Mouse (Mus musculus) forebrain, embryonic 12.5 days (tissue): Measurements from ENCODE around the gene Scn4b. TPM values are rescaled to one million over a fixed set of nuclear protein-coding genes. Genes with fewer than 3 reads are reported as not detected.

Source experiments
- ATAC-seq: fragments of 200-750 bp; cut with Nextera tagmentation; 2 replicates; pipeline ENCODE4 v1.8.0; 2017; ENCODE audit warnings: moderate TSS enrichment; ENCODE audit not compliant: low FRiP score
- H3K27ac ChIP-seq: fragments of 300-500 bp; sonication (generic); 2 replicates; pipeline ENCODE4 v1.5.1; 2016; ENCODE audit warnings: mild to moderate bottlenecking
- H3K27me3 ChIP-seq: fragments of 300-500 bp; sonication (generic); 2 replicates; pipeline ENCODE4 v1.6.1; 2016; ENCODE audit warnings: mild to moderate bottlenecking
- H3K36me3 ChIP-seq: fragments of 300-500 bp; sonication (generic); replicated peaks from 2 replicates; pipeline ENCODE4 v1.6.1; 2016; ENCODE audit warnings: mild to moderate bottlenecking
- H3K4me1 ChIP-seq: fragments of 300-500 bp; sonication (generic); 2 replicates; pipeline ENCODE4 v1.6.1; 2016
- H3K4me2 ChIP-seq: fragments of 300-500 bp; sonication (generic); 2 replicates; pipeline ENCODE4 v1.6.1; 2016; ENCODE audit warnings: mild to moderate bottlenecking, moderate library complexity
- H3K4me3 ChIP-seq: fragments of 300-500 bp; sonication (generic); replicated peaks from 2 replicates; pipeline ENCODE4 v1.5.1; 2016; ENCODE audit warnings: mild to moderate bottlenecking
- H3K9ac ChIP-seq: fragments of 300-500 bp; sonication (generic); 2 replicates; pipeline ENCODE4 v1.6.1; 2016; ENCODE audit warnings: mild to moderate bottlenecking
- H3K9me3 ChIP-seq: fragments of 300-500 bp; sonication (generic); 2 replicates; pipeline ENCODE4 v1.6.1; 2016
- WGBS: fragments of 180-500 bp; shearing (Covaris S2); methylation state at CpG from one replicate; pipeline ENCODE4 v1.1.7; 2016; 5-methylcytosine and 5-hydroxymethylcytosine counted together
- polyA plus RNA-seq: library from polyadenylated mRNA; unstranded; fragments of >200 nt; fragmentation: Nextera tagmentation; extraction: Ambion mirVana; gene quantifications from 2 replicates; pipeline ENCODE4 v1.2.1, GENCODE M21; 2016

Gene Scn4b
- polyA plus RNA-seq, 1 experiment from 2014 or later: 0.23 TPM

DNA sequence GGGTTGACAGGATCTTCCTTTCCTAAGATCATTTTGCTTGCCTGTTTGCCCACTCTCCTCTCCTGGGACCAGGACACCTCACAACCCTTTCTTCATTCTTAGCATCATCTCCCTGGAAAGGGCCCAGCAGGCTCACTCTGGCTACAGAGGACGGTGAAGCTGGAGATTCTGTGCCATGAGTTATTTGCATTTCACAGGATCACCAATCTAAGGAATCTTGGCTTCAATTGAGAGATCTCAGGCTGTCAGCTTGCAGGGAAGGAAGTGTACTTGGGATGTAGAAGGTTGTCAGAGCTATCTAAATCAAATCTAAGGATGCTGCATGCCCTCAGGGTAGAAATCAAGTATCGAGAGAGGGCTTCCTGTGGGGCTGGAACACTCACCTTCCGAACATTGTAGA lies 35.3 kb downstream of the Scn4b start:
- Histone ChIP-seq H3K27ac (no peak overlapping the region), H3K9ac (no peak overlapping the region), H3K27me3 (no peaks in the 10 kb centered on the region), H3K9me3 (0 out of 2 replicates have a peak, but pooled peaks cover 3% of the 10 kb centered on the region), H3K36me3 (no peaks in the 10 kb centered on the region), H3K4me2 (no peak overlapping the region), H3K4me3 (no peak overlapping the region), H3K4me1 (no peaks in the 10 kb centered on the region)
- ATAC-seq: no peak
- WGBS: 68% methylated on average over 3 of the region's 3 CpGs

DNA sequence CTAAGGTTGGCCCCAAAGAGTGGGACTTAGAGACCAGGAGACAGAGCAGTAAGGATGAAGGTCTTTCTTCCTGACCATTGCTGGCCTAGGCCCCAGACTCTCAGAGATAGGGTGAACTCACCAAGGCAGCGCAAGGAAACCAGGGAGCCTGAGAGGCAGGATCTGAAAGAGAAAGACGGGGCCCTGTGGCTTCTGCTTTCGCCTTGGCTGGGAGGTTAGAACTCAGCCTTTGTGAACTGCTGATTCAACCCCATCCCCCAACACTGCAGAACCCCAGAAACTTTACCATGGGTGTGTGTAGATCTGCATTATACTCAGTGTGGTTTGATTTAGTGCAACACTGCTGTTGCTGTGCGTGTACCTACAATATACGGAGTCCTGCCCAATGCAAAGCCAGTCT lies 41.1 kb downstream of the Scn4b start:
- Histone ChIP-seq H3K4me3 (no peak overlapping the region), H3K4me2 (no peak overlapping the region), H3K9ac (no peak overlapping the region), H3K27ac (no peak overlapping the region), H3K36me3 (no peaks in the 10 kb centered on the region), H3K27me3 (0 out of 2 replicates have a peak, but pooled peaks cover 4% of the 10 kb centered on the region), H3K9me3 (no peaks in the 10 kb centered on the region), H3K4me1 (no peaks in the 10 kb centered on the region)
- ATAC-seq: no peak
- 75% methylated on average over 5 of the region's 5 CpGs for WGBS

DNA sequence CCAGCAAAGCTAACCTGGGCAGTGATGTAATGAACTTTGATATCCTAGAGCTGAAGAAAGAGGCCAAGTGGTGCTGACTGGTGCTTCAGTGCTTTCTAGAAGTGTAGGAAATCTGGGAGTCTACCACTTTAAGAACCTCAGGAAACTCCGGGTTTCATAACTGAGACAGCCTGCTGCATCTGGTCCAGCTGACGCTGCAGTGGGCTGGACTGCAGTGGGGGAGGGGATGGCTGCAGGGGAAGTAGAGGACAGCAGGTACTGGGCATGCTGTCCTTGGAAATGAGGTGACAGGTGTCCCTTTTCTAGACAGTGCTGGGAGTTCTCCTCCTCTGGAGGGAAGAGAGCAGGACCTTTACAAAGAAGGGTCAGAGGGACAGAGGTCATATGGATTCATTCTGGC lies 43.6 kb downstream of the Scn4b start, which contains the start of gene BC049352:
TSS of gene BC049352 (plus strand) at position 238 of the 400 bp plus-strand sequence.
- no peaks in the 10 kb centered on the region for H3K4me1 ChIP-seq
- H3K4me3 ChIP-seq: no peak within 1 kb of the TSS
- H3K27ac ChIP-seq: no peak within 1 kb of the TSS
- no peak within 1 kb of the TSS for H3K9ac ChIP-seq
- no peak within 1 kb of the TSS for H3K4me2 ChIP-seq
- no peaks in the 10 kb centered on the region for H3K36me3 ChIP-seq
- no peaks in the 10 kb centered on the region for H3K9me3 ChIP-seq
- WGBS: 40% methylated on average over 2 of the region's 2 CpGs
- 0 out of 2 replicates have a peak, but pooled peaks cover 4% of the 10 kb centered on the region for H3K27me3 ChIP-seq
- ATAC-seq: no peak

DNA sequence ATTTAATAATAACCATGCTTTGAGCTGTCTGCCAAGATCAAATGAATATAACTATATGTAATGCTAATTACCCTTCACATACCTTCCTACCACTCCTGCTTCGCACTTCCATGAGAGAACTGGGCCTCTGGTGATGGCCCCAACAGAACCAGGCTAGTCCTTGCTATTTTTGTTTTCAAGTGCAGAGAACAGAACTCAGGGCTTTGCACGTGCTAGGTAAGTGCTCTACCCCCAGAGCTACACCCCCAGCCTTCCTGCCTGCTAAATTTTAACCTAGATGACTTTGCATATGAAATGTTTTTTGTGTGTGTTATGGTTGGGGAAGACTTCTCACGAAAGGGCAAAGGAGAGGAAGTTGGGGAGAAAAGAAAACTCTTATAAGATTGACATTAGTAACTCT lies 44.3 kb downstream of the Scn4b start:
- Histone ChIP-seq H3K27me3 (0 out of 2 replicates have a peak, but pooled peaks cover 4% of the 10 kb centered on the region), H3K9me3 (no peaks in the 10 kb centered on the region), H3K4me1 (no peaks in the 10 kb centered on the region), H3K4me2 (no peak overlapping the region), H3K9ac (no peak overlapping the region), H3K27ac (no peak overlapping the region), H3K36me3 (no peaks in the 10 kb centered on the region), H3K4me3 (no peak overlapping the region)
- no peak for ATAC-seq
- 56% methylated on average over 3 of the region's 3 CpGs for WGBS

DNA sequence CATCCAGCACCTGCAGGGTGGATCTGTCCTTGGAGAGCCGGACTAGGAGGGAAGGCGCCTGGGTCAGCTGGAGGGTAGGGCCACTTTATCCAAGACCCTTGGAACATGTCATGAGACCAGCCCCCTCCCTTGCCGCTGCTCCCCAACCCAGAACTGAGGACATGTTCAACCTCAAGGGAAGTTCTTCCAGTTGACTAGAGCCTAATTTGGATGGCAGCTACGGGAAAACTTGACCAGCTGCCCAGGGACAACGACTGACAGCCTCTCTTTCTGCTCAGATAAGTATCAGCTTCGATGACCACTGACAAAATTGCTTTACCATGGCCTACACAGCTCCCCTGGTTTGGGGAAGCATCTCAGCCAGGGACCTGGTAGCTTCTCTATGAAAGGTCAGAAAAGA lies 45.1 kb downstream of the Scn4b start:
- no peaks in the 10 kb centered on the region for H3K9me3 ChIP-seq
- H3K9ac ChIP-seq: no peak overlapping the region
- H3K4me1 ChIP-seq: no peaks in the 10 kb centered on the region
- H3K27me3 ChIP-seq: 0 out of 2 replicates have a peak, but pooled peaks cover 4% of the 10 kb centered on the region
- 91% methylated on average over 6 of the region's 6 CpGs for WGBS
- no peaks in the 10 kb centered on the region for H3K36me3 ChIP-seq
- no peak overlapping the region for H3K4me2 ChIP-seq
- no peak overlapping the region for H3K4me3 ChIP-seq
- no peak for ATAC-seq
- no peak overlapping the region for H3K27ac ChIP-seq

DNA sequence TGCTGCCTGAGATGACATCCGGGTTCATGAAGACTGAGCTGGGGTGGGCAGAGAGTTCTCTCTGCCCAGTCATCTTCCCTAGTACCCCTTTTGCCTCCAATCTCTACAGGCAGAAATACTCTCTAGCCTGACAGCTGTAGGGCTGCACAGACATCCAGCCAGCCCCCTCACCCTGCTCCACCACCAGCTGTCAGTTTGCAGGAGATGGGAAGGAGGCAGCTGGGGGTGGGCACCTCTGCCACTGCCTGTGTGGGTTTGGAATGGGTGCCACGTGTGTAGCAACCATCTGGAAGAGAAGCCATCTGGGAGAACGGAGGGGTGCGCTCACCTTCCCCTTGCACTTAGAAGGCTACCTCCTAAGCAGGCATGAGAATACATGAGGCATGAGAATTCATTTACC lies 47.1 kb downstream of the Scn4b start:
- H3K9ac ChIP-seq: no peak overlapping the region
- ATAC-seq: no peak
- no peaks in the 10 kb centered on the region for H3K9me3 ChIP-seq
- WGBS: 84% methylated on average over 4 of the region's 4 CpGs
- H3K27ac ChIP-seq: no peak overlapping the region
- H3K27me3 ChIP-seq: 0 out of 2 replicates have a peak, but pooled peaks cover 4% of the 10 kb centered on the region
- H3K36me3 ChIP-seq: no peaks in the 10 kb centered on the region
- H3K4me1 ChIP-seq: no peaks in the 10 kb centered on the region
- H3K4me2 ChIP-seq: no peak overlapping the region
- H3K4me3 ChIP-seq: no peak overlapping the region

DNA sequence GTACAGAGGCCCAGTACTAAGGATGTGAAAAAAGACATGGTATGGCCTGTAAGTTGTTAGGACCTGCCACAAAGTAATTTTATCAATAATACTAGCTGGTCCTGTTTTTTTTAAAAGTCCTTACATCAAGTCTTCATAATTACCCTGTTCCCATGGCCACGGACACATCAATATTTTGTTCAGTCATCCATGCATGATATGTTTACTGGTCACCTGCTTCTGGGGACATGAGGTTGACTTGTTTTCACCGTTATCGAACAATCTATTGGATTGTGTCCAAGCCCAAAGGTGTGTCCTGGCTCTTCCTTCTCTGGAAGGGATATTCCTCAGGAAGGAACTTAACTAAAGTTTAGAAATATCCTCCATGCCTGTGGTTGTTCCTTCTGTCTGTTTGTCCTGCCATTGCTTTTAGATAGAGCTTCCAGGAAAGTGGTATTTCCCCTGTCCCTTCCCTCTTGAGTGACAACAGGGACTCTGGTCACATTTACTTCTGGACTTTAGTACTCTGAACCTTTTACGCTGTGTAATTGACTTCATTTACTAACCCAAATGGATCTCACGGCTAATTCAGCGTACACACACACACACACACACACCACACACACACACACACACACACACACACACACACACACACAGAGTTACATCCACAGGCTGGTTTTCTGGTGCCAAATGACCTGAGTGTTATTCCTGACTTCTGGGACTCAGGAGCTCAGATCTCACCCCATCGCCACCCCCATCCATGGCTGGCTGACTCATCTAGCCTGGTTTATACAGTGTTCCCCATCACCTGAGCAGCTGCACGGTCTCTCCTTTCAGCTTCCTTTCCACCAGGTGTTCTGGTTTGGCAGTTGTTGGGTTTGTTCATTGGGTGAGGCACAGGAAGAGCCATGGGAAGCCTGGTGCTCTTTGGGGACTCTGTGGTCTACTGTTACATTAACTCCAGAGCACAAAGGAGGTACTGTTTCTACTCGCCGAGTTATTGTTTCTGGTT lies 50.7 kb downstream of the Scn4b start:
- H3K27ac ChIP-seq: no peak overlapping the region
- no peaks in the 10 kb centered on the region for H3K36me3 ChIP-seq
- ATAC-seq: no peak
- no peaks in the 10 kb centered on the region for H3K9me3 ChIP-seq
- no peaks in the 10 kb centered on the region for H3K27me3 ChIP-seq
- 87% methylated on average over 10 of the region's 10 CpGs for WGBS
- H3K4me2 ChIP-seq: no peak overlapping the region
- H3K9ac ChIP-seq: no peak overlapping the region
- H3K4me3 ChIP-seq: no peak overlapping the region
- H3K4me1 ChIP-seq: no peaks in the 10 kb centered on the region

DNA sequence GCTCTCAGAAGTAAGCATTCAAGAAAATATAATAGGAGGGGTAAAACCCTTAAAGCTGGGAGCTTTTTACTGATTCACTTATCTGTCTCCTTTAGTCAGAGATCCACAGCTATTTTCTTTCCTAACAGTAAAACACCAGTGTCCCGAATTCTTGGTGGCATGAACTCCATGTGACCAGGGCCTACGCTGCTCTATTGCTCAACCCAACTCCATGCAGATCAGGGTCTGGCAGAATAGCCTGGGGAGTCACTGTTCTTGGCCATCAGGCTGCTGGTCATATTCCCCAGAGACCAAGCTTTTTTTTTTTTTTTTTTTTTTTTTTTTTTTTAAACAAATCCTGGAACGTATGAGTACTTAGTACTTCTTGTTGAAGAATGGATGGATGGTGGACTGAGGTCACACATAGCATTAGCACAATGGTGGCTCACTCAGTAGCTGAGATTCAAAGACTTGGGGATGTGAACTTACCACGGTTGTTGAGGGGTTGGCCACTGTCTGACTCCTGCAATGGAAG lies 51.5 kb downstream of the Scn4b start:
- H3K9me3 ChIP-seq: no peaks in the 10 kb centered on the region
- no peaks in the 10 kb centered on the region for H3K27me3 ChIP-seq
- H3K27ac ChIP-seq: no peak overlapping the region
- no peak for ATAC-seq
- 89% methylated on average over 4 of the region's 4 CpGs for WGBS
- H3K4me3 ChIP-seq: no peak overlapping the region
- H3K36me3 ChIP-seq: no peaks in the 10 kb centered on the region
- no peak overlapping the region for H3K9ac ChIP-seq
- no peaks in the 10 kb centered on the region for H3K4me1 ChIP-seq
- H3K4me2 ChIP-seq: no peak overlapping the region

DNA sequence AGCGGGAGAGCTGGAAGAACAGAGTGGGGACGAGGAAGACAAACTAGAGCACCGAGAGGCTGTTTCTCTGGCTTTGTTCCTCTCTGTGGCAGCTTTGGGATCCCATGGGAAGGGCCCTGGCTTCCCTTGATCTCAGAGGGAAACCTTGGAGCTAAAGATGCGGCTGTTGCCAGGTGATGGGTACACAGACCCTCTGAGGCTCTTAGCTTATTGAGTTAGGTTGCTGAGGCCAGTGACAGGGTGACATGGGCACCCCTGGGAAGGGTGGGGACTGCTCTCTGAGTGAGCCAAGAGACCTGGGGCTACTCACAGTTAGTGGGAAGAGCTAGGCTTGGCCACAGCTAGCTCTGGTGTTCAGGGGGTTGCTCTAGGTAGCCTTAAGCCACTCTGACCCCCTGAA lies 57.3 kb downstream of the Scn4b start:
- Histone ChIP-seq H3K27me3 (0 out of 2 replicates have a peak, but pooled peaks cover 4% of the 10 kb centered on the region), H3K9me3 (no peaks in the 10 kb centered on the region), H3K36me3 (no peaks in the 10 kb centered on the region), H3K4me3 (no peak overlapping the region), H3K4me1 (no peaks in the 10 kb centered on the region), H3K4me2 (no peak overlapping the region), H3K27ac (no peak overlapping the region), H3K9ac (no peak overlapping the region)
- no peak for ATAC-seq
- WGBS: 72% methylated on average over 4 of the region's 4 CpGs

DNA sequence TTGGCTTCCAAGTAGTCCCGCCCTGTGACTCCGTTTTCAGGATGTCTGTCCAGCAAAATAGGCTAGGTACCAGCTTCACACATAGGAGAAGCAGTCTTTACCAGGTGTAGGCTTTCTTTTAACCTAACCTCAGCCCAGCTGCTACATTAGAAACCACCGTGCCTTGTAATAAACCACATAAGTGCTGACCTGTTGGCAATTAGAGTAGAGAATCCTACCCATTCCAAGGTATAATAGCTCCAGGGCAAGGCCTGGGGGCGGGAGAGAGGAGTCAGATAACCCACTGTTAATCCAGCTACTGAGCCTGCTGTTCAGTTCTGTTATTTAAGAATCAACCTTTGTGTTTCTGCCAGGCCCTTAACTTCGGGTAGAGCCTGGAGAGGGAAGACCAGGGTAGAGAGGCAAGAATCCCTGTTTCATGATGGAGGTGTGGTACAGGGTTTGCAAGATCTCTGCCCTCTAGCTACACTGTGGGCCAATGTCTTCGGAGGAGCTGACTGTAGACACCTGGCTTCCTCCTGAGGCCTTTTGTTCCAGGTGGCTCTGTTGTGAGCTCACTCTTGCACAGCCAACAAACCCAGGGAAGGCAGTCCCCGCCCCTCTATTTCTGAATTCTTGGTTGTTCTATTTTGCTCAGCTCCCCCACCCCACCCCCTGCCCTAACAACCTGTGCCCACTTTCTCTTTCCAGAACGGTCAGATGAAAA lies 58.1 kb downstream of the Scn4b start:
- H3K36me3 ChIP-seq: no peaks in the 10 kb centered on the region
- H3K9me3 ChIP-seq: no peaks in the 10 kb centered on the region
- H3K4me1 ChIP-seq: no peaks in the 10 kb centered on the region
- H3K4me3 ChIP-seq: no peak overlapping the region
- H3K9ac ChIP-seq: no peak overlapping the region
- WGBS: 74% methylated on average over 8 of the region's 8 CpGs
- ATAC-seq: no peak
- H3K27me3 ChIP-seq: 0 out of 2 replicates have a peak, but pooled peaks cover 4% of the 10 kb centered on the region
- no peak overlapping the region for H3K4me2 ChIP-seq
- no peak overlapping the region for H3K27ac ChIP-seq

DNA sequence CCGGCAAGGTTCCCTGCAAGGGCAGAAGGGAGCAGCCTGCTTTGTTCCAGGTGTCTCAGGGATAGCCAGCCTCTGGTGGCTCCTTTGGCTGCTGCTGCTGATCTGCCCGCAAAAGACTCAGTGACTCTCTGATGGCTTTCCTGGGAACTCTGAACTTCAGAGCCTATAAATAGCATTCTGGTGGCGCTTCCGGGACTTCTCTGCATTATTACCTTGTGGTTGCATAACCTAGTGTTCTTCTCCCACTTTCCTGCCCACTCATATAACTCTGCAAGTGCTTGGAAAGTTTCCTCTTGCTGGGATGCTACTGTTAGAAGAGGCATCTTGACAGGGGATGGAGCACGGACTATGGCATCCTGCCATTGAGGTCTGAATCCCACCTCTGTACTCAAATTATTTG lies 59.4 kb downstream of the Scn4b start:
- H3K27ac ChIP-seq: no peak overlapping the region
- H3K27me3 ChIP-seq: 0 out of 2 replicates have a peak, but pooled peaks cover 4% of the 10 kb centered on the region
- H3K4me1 ChIP-seq: no peaks in the 10 kb centered on the region
- H3K9ac ChIP-seq: no peak overlapping the region
- no peak overlapping the region for H3K4me3 ChIP-seq
- no peak overlapping the region for H3K4me2 ChIP-seq
- no peaks in the 10 kb centered on the region for H3K9me3 ChIP-seq
- no peak for ATAC-seq
- 89% methylated on average over 5 of the region's 5 CpGs for WGBS
- no peaks in the 10 kb centered on the region for H3K36me3 ChIP-seq

DNA sequence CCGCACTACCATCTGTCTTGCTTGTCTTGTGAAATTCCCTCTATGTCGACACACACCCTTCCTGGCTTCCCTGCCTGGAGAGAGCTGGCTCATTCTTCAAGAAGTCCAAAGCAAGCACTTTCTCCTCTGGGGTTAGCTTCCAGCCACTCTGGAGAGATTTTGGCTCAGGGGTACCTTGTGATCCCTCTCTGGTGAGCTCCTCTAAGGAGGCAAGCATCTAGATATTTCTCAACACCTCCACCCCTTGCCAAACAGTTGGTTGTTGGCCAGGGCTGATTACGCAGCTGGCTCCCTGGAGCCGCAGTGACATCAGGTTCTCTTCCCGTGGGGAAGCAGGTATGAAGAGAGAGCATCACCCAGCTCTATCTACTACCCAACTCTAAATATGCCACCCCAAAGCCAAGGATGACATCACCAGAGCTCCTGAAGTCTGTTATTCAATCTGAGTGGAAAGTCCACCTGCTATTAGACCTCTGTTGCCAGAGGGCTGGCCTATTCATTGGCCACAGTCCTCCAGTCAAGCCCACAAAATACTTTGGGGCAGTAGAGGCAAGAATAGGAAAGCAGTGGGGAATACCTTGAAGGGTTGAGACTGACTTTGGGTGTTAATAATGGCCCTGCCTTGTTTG lies 63.2 kb downstream of the Scn4b start:
- Histone ChIP-seq H3K9ac (no peak overlapping the region), H3K27me3 (0 out of 2 replicates have a peak, but pooled peaks cover 4% of the 10 kb centered on the region), H3K4me2 (no peak overlapping the region), H3K27ac (no peak overlapping the region), H3K4me1 (no peaks in the 10 kb centered on the region), H3K4me3 (no peak overlapping the region), H3K36me3 (no peaks in the 10 kb centered on the region), H3K9me3 (no peaks in the 10 kb centered on the region)
- ATAC-seq: no peak
- WGBS: 90% methylated on average over 5 of the region's 5 CpGs
